Mouse (Mus musculus): ENCODE data around the gene Btbd6.

DNA sequence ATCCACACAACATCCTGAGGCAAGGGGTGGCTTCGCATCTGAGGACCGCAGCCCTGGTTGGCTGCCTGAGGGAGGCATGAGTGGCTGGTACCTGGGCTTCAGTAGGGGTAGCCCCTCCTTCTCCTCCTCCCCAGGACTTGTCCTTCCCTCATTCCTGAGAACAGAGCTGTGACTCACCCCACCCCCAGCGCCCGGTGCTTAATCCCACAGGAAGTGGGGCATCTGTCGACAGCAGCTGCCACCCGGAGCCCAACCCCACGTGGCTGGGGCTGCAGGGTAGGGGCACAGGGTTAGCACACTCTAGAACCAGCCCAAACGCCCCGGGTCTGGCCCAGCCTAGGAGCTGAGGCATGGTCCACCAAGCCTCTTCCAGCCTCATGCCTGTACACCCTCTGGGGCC lies 38.4 kb upstream of the Btbd6 start:
- TF ChIP-seq CTCF (IDR thresholded peaks at IDR 0.05; ENCODE audit: insufficient read depth, low read depth, low read length), result no peak
- no peak for TF ChIP-seq POLR2A (IDR thresholded peaks at IDR 0.05; ENCODE audit: insufficient read depth, low read depth, low read length)
